In the genomic region with DNA sequence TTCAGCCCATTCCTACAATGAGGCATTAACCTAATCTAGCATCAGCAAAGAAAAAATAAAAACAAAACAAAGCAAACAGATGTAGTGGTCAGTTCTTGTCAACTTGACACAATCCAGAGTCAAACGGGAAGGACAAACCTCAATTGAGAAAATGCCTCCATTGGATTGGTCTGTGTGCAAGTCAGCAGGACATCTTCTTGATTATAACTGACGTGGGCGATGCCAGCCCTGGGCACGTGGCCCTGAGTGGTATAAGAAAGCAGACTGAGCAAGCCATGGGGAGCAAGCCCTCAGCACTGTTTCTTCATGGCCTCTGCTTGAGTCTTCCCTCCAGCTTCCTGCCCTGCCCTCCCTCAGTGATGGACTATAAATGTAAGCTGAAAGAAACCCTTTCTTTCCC, we compare ENCODE assay signal across 14 mouse cellular contexts. TPM values are rescaled to one million over a fixed set of nuclear protein-coding genes. Genes with fewer than 3 reads are reported as not detected.
DNase-seq lines count a peak whose midpoint lies in the region; ATAC-seq lines count a peak whose summit lies in the region.
"Had no signal": no experiment of that assay in that cellular context is flagged by ENCODE, and none has a peak within 500 bp of the region (broad histone marks: within the 10 kb centered on the region; RNA-seq: fewer than 3 reads in every experiment).

No protein-coding gene starts in this region.

- H3K27me3 ChIP-seq in heart, embryonic 13.5 days (replicated peaks): peaks cover 9% of the 10 kb centered on the region; the same call in 1 of the 2 replicates
- peaks cover 23% of the 10 kb centered on the region for H3K27me3 ChIP-seq in midbrain, embryonic 12.5 days
- no peaks in the 10 kb centered on the region for H3K27me3 ChIP-seq in midbrain, embryonic 16.5 days (ENCODE audit: control insufficient read depth, insufficient read depth, low read depth, low read length)
- H3K27me3 ChIP-seq in embryonic facial prominence, embryonic 13.5 days: peaks cover 6% of the 10 kb centered on the region
- no peaks in the 10 kb centered on the region for H3K27me3 ChIP-seq in neural tube, embryonic 14.5 days (ENCODE audit: control insufficient read depth, insufficient read depth, low read length)

- no peak for DNase-seq in heart, postnatal 14 days
- DNase-seq in gastrocnemius, postnatal 14 days: no peak

- H3K4me1 ChIP-seq in heart, embryonic 13.5 days: peaks cover 37% of the 10 kb centered on the region
- H3K4me1 ChIP-seq in midbrain, embryonic 12.5 days: peaks cover 8% of the 10 kb centered on the region
- H3K4me1 ChIP-seq in midbrain, embryonic 16.5 days (ENCODE audit: control insufficient read depth, insufficient read depth, low read length): no peaks in the 10 kb centered on the region
- H3K4me1 ChIP-seq in embryonic facial prominence, embryonic 13.5 days: peaks cover 6% of the 10 kb centered on the region; the same call in 1 of the 2 replicates
- H3K4me1 ChIP-seq in neural tube, embryonic 14.5 days (ENCODE audit: control insufficient read depth, insufficient read depth, low read length): no peaks in the 10 kb centered on the region

- H3K4me2 ChIP-seq in heart, embryonic 13.5 days: peak overlapping the region; percentile 27; the same call in 1 of the 2 replicates
- H3K4me2 ChIP-seq in midbrain, embryonic 12.5 days (replicated peaks): 0 out of 2 replicates have a peak overlapping the region, but pooled peaks have one; percentile 6
- H3K4me2 ChIP-seq in midbrain, embryonic 16.5 days (ENCODE audit: low read length): no peak overlapping the region
- peak overlapping the region; percentile 51; the same call in 1 of the 2 replicates for H3K4me2 ChIP-seq in embryonic facial prominence, embryonic 13.5 days
- no peak overlapping the region for H3K4me2 ChIP-seq in neural tube, embryonic 14.5 days (ENCODE audit: low read depth, low read length)

- intact Hi-C loops in heart, postnatal 14 days (cut with DNase I): loop anchor here (1.0 to 2.0 kb wide), 3 partner anchors 33 to 162 kb away; partner anchors contain the start of gene Nudt17
- intact Hi-C loops in gastrocnemius, postnatal 14 days (cut with DNase I; ENCODE audit: low total_unique reads): loop anchor here (5.0 to 10.0 kb wide), 2 partner anchors 95 to 158 kb away; partner anchors contain the start of gene Nudt17

- H3K4me3 ChIP-seq in heart, embryonic 13.5 days: no peak overlapping the region
- H3K4me3 ChIP-seq in midbrain, embryonic 12.5 days: no peak overlapping the region
- no peak overlapping the region for H3K4me3 ChIP-seq in midbrain, embryonic 16.5 days (ENCODE audit: low read depth, low read length)
- no peak overlapping the region for H3K4me3 ChIP-seq in embryonic facial prominence, embryonic 13.5 days
- no peak overlapping the region for H3K4me3 ChIP-seq in neural tube, embryonic 14.5 days (ENCODE audit: low read depth, low read length)
- H3K4me3 ChIP-seq: heart, adult 2 months had no signal

- H3K9me3 ChIP-seq in heart, embryonic 13.5 days: no peaks in the 10 kb centered on the region
- H3K9me3 ChIP-seq in midbrain, embryonic 12.5 days: no peaks in the 10 kb centered on the region
- H3K9me3 ChIP-seq in midbrain, embryonic 16.5 days (replicated peaks; ENCODE audit: control insufficient read depth, low read length, poor library complexity, severe bottlenecking): no peaks in the 10 kb centered on the region
- H3K9me3 ChIP-seq in embryonic facial prominence, embryonic 13.5 days: no peaks in the 10 kb centered on the region
- H3K9me3 ChIP-seq in neural tube, embryonic 14.5 days (ENCODE audit: control insufficient read depth, low read length): no peaks in the 10 kb centered on the region
- H3K9me3 ChIP-seq: G1E had no signal

- ATAC-seq in heart, embryonic 13.5 days (ENCODE audit: extremely low read depth, insufficient number of reproducible peaks, low FRiP score, low TSS enrichment): no peak
- no peak for ATAC-seq in midbrain, embryonic 12.5 days (ENCODE audit: low FRiP score, low read depth)
- no peak for ATAC-seq in midbrain, embryonic 16.5 days
- no peak for ATAC-seq in embryonic facial prominence, embryonic 13.5 days (ENCODE audit: insufficient number of reproducible peaks, insufficient read depth, low FRiP score, low TSS enrichment, low read depth)
- peak; percentile 21; the same call in 1 of the 2 replicates for ATAC-seq in neural tube, embryonic 14.5 days (ENCODE audit: low read depth)

- no peak overlapping the region for H3K9ac ChIP-seq in heart, embryonic 13.5 days
- no peak overlapping the region for H3K9ac ChIP-seq in midbrain, embryonic 12.5 days (replicated peaks)
- no peak overlapping the region for H3K9ac ChIP-seq in midbrain, embryonic 16.5 days (ENCODE audit: low read depth, low read length)
- H3K9ac ChIP-seq in embryonic facial prominence, embryonic 13.5 days: no peak overlapping the region
- no peak overlapping the region for H3K9ac ChIP-seq in neural tube, embryonic 14.5 days (replicated peaks; ENCODE audit: low read depth, low read length)
- H3K9ac ChIP-seq: liver, postnatal 0 days had no signal

- 46% methylated on average over 4 of the region's 4 CpGs for WGBS in heart, embryonic 13.5 days
- whole genome bisulfite sequencing in midbrain, embryonic 12.5 days: 49% methylated on average over 4 of the region's 4 CpGs
- 36% methylated on average over 4 of the region's 4 CpGs for WGBS in midbrain, embryonic 16.5 days
- 43% methylated on average over 4 of the region's 4 CpGs for WGBS in embryonic facial prominence, embryonic 13.5 days
- WGBS in neural tube, embryonic 14.5 days: 42% methylated on average over 4 of the region's 4 CpGs

- no peak overlapping the region for H3K27ac ChIP-seq in heart, embryonic 13.5 days (replicated peaks)
- no peak overlapping the region for H3K27ac ChIP-seq in midbrain, embryonic 12.5 days (replicated peaks)
- no peak overlapping the region for H3K27ac ChIP-seq in midbrain, embryonic 16.5 days (ENCODE audit: low read length)
- no peak overlapping the region for H3K27ac ChIP-seq in embryonic facial prominence, embryonic 13.5 days
- H3K27ac ChIP-seq in neural tube, embryonic 14.5 days (ENCODE audit: low read depth, low read length): no peak overlapping the region
- H3K27ac ChIP-seq: heart, adult 2 months; kidney, postnatal 0 days had no signal

- no peaks in the 10 kb centered on the region for H3K36me3 ChIP-seq in heart, embryonic 13.5 days
- no peaks in the 10 kb centered on the region for H3K36me3 ChIP-seq in midbrain, embryonic 12.5 days
- no peaks in the 10 kb centered on the region for H3K36me3 ChIP-seq in midbrain, embryonic 16.5 days (ENCODE audit: control insufficient read depth, insufficient read depth, low read length)
- no peaks in the 10 kb centered on the region for H3K36me3 ChIP-seq in embryonic facial prominence, embryonic 13.5 days
- no peaks in the 10 kb centered on the region for H3K36me3 ChIP-seq in neural tube, embryonic 14.5 days (ENCODE audit: control insufficient read depth, insufficient read depth, low read length)
- H3K36me3 ChIP-seq: G1E had no signal

RNA-seq across cellular contexts. Expression of gene Txnip, which starts 10.9 kb away (rescaled TPM):
- 156 and 165 TPM in 2 replicates for polyA plus RNA-seq in heart, embryonic 13.5 days (2015; fragmentation: Nextera tagmentation; extraction: Ambion mirVana)
- 100 to 1,000 TPM; 512 to 552 TPM for total RNA-seq in heart, postnatal 14 days (2021)
- polyA plus RNA-seq in midbrain, embryonic 12.5 days (2016; fragmentation: Nextera tagmentation; extraction: Ambion mirVana): 52.7 and 53.6 TPM in 2 replicates
- 41.5 and 43.5 TPM in 2 replicates for polyA plus RNA-seq in midbrain, embryonic 16.5 days (2015; fragmentation: Nextera tagmentation; extraction: Ambion mirVana)
- polyA plus RNA-seq in embryonic facial prominence, embryonic 13.5 days (2015; fragmentation: Nextera tagmentation; extraction: Ambion mirVana): 113 and 137 TPM in 2 replicates
- 48.9 and 75.6 TPM in 2 replicates for polyA plus RNA-seq in neural tube, embryonic 14.5 days (2014; fragmentation: Nextera tagmentation; extraction: Ambion mirVana)
- total RNA-seq in gastrocnemius, postnatal 14 days (2021): 100 to 1,000 TPM; 288 to 458 TPM

RNA-seq across cellular contexts. Expression of gene Hfe2, which starts 21.9 kb away (rescaled TPM):
- polyA plus RNA-seq in heart, embryonic 13.5 days (2015; fragmentation: Nextera tagmentation; extraction: Ambion mirVana): 7.4 and 7.5 TPM in 2 replicates
- 100 to 1,000 TPM; 219 to 221 TPM for total RNA-seq in heart, postnatal 14 days (2021)
- polyA plus RNA-seq in midbrain, embryonic 12.5 days (2016; fragmentation: Nextera tagmentation; extraction: Ambion mirVana): 0.89 and 1.0 TPM in 2 replicates
- polyA plus RNA-seq in midbrain, embryonic 16.5 days (2015; fragmentation: Nextera tagmentation; extraction: Ambion mirVana): 1.8 and 2.4 TPM in 2 replicates
- polyA plus RNA-seq in embryonic facial prominence, embryonic 13.5 days (2015; fragmentation: Nextera tagmentation; extraction: Ambion mirVana): 1.5 and 1.9 TPM in 2 replicates
- polyA plus RNA-seq in neural tube, embryonic 14.5 days (2014; fragmentation: Nextera tagmentation; extraction: Ambion mirVana): 1.3 and 2.0 TPM in 2 replicates
- 100 to 1,000 TPM; 460 to 465 TPM for total RNA-seq in gastrocnemius, postnatal 14 days (2021)
- total RNA-seq: G1E; monocyte, adult 5-6 weeks had no signal
- polyA plus RNA-seq: G1E had no signal

RNA-seq across cellular contexts. Expression of gene Gm16253, which starts 29.9 kb away (rescaled TPM):
- 1.6 and 1.7 TPM in 2 replicates for polyA plus RNA-seq in heart, embryonic 13.5 days (2015; fragmentation: Nextera tagmentation; extraction: Ambion mirVana)
- 1 to 10 TPM; 3.7 to 4.5 TPM for total RNA-seq in heart, postnatal 14 days (2021)
- 1.6 and 2.0 TPM in 2 replicates for polyA plus RNA-seq in midbrain, embryonic 12.5 days (2016; fragmentation: Nextera tagmentation; extraction: Ambion mirVana)
- polyA plus RNA-seq in midbrain, embryonic 16.5 days (2015; fragmentation: Nextera tagmentation; extraction: Ambion mirVana): 1.6 and 1.8 TPM in 2 replicates
- 1.3 and 1.5 TPM in 2 replicates for polyA plus RNA-seq in embryonic facial prominence, embryonic 13.5 days (2015; fragmentation: Nextera tagmentation; extraction: Ambion mirVana)
- 0.90 and 1.2 TPM in 2 replicates for polyA plus RNA-seq in neural tube, embryonic 14.5 days (2014; fragmentation: Nextera tagmentation; extraction: Ambion mirVana)
- 1 to 10 TPM; 1.2 to 1.5 TPM for total RNA-seq in gastrocnemius, postnatal 14 days (2021)
- total RNA-seq: G1E; layer of hippocampus, postnatal 25 days; monocyte, adult 5-6 weeks had no signal
- polyA plus RNA-seq: cortical plate, adult 2 months; G1E; heart, adult 2 months; kidney, postnatal 0 days; liver, postnatal 0 days had no signal

RNA-seq across cellular contexts. Expression of gene Polr3gl, which starts 47.1 kb away (rescaled TPM):
- 33.5 and 36.1 TPM in 2 replicates for polyA plus RNA-seq in heart, embryonic 13.5 days (2015; fragmentation: Nextera tagmentation; extraction: Ambion mirVana)
- total RNA-seq in heart, postnatal 14 days (2021): 10 to 100 TPM; 21.8 to 25.3 TPM
- 35.8 and 44.3 TPM in 2 replicates for polyA plus RNA-seq in midbrain, embryonic 12.5 days (2016; fragmentation: Nextera tagmentation; extraction: Ambion mirVana)
- 36.7 and 38.8 TPM in 2 replicates for polyA plus RNA-seq in midbrain, embryonic 16.5 days (2015; fragmentation: Nextera tagmentation; extraction: Ambion mirVana)
- 53.7 and 56.7 TPM in 2 replicates for polyA plus RNA-seq in embryonic facial prominence, embryonic 13.5 days (2015; fragmentation: Nextera tagmentation; extraction: Ambion mirVana)
- 20.5 and 22.9 TPM in 2 replicates for polyA plus RNA-seq in neural tube, embryonic 14.5 days (2014; fragmentation: Nextera tagmentation; extraction: Ambion mirVana)
- 10 to 100 TPM; 30.3 to 34.0 TPM for total RNA-seq in gastrocnemius, postnatal 14 days (2021)

RNA-seq across cellular contexts. Expression of gene Ankrd34a, which starts 49.6 kb away (rescaled TPM):
- polyA plus RNA-seq in heart, embryonic 13.5 days (2015; fragmentation: Nextera tagmentation; extraction: Ambion mirVana): 6.5 and 8.1 TPM in 2 replicates
- total RNA-seq in heart, postnatal 14 days (2021): 1 to 10 TPM; 1.3 to 1.8 TPM
- polyA plus RNA-seq in midbrain, embryonic 12.5 days (2016; fragmentation: Nextera tagmentation; extraction: Ambion mirVana): 2.6 and 2.7 TPM in 2 replicates
- 16.4 and 20.6 TPM in 2 replicates for polyA plus RNA-seq in midbrain, embryonic 16.5 days (2015; fragmentation: Nextera tagmentation; extraction: Ambion mirVana)
- 3.1 and 3.2 TPM in 2 replicates for polyA plus RNA-seq in embryonic facial prominence, embryonic 13.5 days (2015; fragmentation: Nextera tagmentation; extraction: Ambion mirVana)
- polyA plus RNA-seq in neural tube, embryonic 14.5 days (2014; fragmentation: Nextera tagmentation; extraction: Ambion mirVana): 18.6 and 21.0 TPM in 2 replicates
- total RNA-seq in gastrocnemius, postnatal 14 days (2021): 1 to 10 TPM in 1 of 2 experiments, under 1 TPM in 1; 0.66 to 1.9 TPM
- total RNA-seq: monocyte, adult 5-6 weeks had no signal
- polyA plus RNA-seq: liver, postnatal 0 days had no signal

Comparison
In these comparisons a context has a peak if more than half of its experiments do, and no peak if none do; other contexts are left out.
1. H3K4me2 ChIP-seq: peak in heart, embryonic 13.5 days (single experiment), midbrain, embryonic 12.5 days (single experiment) and embryonic facial prominence, embryonic 13.5 days (single experiment); none in midbrain, embryonic 16.5 days (single experiment) and neural tube, embryonic 14.5 days (single experiment).